Mouse (Mus musculus): ENCODE measurements around the gene Nrg4.

Gene Nrg4

DNA sequence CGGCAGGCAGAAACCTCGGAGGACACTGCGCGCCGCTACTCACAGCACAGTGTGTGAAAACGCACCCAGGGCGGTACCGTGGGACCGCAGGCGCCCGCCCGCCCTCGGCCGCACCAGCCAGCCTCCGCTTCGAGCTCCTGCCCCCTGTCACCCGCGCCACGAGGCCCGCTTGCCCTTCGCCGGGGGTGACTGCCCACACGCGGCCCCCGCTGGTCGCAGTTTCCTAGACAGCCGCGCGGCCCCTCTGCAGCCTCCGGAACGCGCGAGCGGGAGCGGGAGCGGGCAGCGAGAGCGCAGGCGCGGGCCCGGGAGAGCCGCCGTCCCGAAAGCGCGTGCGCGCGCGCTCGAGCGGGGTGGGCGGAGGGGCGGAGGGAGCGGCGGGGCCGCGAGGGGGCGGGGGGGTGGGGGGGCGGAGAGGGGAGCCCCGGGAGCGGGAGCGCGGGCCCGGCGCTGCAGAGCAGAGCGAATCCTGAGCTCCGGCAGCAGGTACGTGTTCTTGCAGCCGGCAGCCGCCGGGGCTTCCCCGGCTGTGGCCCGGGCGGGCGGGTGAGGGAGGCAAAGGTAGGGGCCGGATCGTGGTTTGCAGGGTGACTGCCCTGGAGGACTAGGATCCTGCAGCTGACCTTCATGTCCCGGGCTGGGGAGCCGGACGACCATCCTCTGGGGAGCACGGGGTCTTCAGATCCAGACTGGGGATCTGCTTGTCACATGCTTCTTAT is at the start of gene Nrg4, which contains the start of gene Tmem266:
Nrg4 (minus strand) TSS at position 330 of the 719 bp plus-strand sequence.
Tmem266 (plus strand) TSS at position 399 of the 719 bp plus-strand sequence.
- DNase-seq (ENCODE audit: low read depth, low spot score) = peak; percentile 85

DNA sequence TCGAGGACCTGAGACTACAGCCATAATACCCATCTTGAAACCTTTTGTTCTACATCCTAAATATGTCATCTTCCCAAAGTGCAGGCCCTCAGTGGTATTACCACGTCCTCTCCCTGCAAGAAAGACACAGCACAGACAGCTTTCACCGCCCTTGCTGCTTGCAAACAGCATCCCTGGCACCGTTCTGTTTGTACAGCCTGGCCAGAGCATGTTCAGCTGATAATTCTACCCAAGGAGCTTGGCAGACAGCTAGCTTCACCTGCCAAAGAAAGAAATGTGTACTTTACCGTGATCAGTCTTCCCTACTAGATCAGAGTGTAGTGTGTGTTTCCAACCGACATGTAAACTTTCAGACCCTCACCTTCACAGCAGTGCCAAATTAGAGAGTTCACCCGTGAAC is 45.3 kb upstream of the Nrg4 start:
- DNase-seq (ENCODE audit: low read depth, low spot score) = no peak

- peak; percentile 6 for DNase-seq (ENCODE audit: low read depth, low spot score)
These were observed 41.4 kb upstream of the Nrg4 start for GRCm38 (mm10) chr9:55368011-55368410.

DNA sequence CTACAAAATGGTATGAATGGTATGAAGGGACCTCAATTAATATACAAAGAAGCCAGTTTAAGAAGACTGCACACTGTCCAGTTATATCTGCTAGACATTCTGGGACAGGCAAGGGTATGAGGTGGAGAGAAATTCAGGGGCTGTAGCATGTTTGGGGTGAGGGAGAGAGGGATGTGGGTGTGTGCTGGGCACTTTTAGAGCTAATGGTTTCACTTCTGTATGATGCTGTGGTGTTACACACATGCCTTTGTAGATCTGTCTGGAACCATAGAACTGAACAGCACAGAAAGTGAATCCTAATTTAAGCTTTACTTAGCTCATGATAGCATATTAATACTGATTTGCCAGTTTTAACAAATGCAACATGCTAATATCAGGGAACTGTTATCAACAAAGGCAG is 37.1 kb upstream of the Nrg4 start:
- no peak for DNase-seq (ENCODE audit: low read depth, low spot score)

GRCm38 (mm10) chr9:55361969-55362368 is 35.3 kb upstream of the Nrg4 start:
- no peak for DNase-seq (ENCODE audit: low read depth, low spot score)

DNA sequence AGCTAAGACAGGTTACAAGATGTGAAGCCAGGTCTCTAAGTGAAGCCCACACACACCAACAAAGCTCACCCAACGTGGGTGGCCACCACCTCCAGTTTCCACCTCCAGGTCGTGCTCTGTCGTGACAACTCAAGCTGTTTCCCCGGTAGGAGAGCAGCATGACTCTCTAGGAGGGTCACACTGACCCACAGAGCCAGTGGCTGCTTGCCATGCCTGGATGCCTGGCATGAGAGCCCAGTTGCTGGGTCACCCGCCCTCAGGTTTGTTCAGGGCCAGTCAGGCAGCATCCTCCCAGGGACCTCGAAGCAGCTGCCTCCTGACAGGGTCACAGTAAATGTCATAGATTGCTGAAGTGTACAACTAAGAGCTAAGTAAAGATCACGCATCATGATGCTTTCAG is 34.2 kb upstream of the Nrg4 start:
- no peak for DNase-seq (ENCODE audit: low read depth, low spot score)

GRCm38 (mm10) chr9:55360372-55360771 is 33.7 kb upstream of the Nrg4 start:
- no peak for DNase-seq (ENCODE audit: low read depth, low spot score)

GRCm38 (mm10) chr9:55357164-55357563 is 30.5 kb upstream of the Nrg4 start:
- no peak for DNase-seq (ENCODE audit: low read depth, low spot score)

- peak; percentile 82 for DNase-seq (ENCODE audit: low read depth, low spot score)
These were observed 28.7 kb upstream of the Nrg4 start for GRCm38 (mm10) chr9:55355270-55355834.

DNA sequence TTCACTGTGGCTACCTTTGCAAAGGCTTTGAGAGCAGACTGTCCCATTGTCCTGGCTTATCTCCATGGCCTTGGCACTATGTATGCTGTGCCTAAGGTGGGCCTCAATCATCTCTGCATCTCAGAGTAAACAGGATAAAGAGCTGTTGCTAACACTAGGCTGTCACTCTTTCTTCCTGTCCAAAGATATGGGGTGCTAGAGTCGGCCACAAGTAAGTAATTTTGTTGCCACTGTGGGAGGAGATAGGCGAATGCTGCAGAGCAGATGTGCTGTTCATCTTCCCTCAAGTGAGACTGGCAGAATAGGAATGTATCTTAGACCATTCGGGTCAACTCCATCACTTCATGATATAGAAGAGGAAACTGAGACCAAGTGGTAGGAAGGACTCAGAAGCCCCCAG is 28.0 kb upstream of the Nrg4 start:
- no peak for DNase-seq (ENCODE audit: low read depth, low spot score)

DNA sequence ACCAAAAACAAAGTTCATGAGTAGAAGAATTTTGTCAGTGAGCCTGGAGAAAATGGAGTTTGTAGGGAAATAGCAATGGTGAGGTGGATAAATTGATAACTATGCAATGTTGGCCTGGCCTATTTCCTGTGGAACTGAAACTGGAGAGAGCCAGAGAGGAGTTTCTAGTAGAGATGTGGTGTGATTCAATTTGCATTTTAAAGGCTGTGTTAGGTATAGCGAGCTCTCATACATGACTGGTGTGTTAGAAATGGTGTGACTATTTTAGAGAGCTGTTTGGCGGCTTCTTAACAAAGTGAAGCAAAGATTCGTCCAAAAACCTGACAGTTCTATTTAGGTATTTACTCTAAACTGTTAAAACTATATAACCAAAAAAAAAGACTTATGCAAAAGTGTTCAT is 22.0 kb upstream of the Nrg4 start:
- no peak for DNase-seq (ENCODE audit: low read depth, low spot score)

DNA sequence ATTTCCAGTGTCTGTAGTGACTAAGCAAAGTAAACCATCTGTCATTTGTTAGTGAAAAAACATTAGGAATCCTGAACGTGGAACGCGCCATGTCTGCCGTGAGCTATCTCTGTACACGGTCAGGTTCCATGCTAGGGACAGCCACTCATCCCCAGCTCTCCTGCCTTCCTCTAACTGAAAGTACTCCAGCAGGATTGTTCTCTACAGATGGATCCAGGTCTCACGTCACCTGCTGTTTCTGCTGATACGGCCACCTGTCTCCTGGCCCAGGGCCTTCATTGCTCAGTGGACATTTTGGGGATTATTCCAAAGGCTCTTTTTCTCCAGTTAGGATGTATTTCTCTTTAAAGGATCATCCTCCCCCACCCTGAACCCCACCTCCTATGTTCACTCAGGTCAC is 18.7 kb upstream of the Nrg4 start:
- no peak for DNase-seq (ENCODE audit: low read depth, low spot score)

GRCm38 (mm10) chr9:55344165-55344564 is 17.5 kb upstream of the Nrg4 start:
- no peak for DNase-seq (ENCODE audit: low read depth, low spot score)

GRCm38 (mm10) chr9:55332949-55333348 is 6.3 kb upstream of the Nrg4 start:
- DNase-seq (ENCODE audit: low read depth, low spot score) = no peak

DNA sequence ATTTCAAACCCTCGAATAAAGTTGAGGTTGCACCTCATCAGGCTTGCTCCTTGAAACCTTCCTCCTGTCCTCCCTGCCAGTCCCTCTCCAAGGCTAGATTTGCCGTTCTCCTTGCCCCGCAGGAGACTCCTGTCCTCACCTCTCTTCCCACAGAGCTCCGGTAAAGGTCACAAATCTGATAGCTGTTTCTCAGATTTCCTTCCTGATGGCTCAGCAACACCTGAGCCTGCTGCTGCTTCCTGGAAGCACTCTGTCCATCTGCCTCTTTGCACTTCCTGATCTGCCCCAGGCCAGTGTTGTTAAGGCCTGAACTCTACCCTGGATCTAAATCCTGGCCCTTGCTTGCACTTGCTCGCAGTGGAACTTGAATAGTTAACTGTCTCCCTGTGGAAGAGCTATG is 5.8 kb upstream of the Nrg4 start:
- DNase-seq (ENCODE audit: low read depth, low spot score) = no peak

- DNase-seq (ENCODE audit: low read depth, low spot score) = no peak
These were observed 2.8 kb upstream of the Nrg4 start for GRCm38 (mm10) chr9:55329401-55329800.

DNA sequence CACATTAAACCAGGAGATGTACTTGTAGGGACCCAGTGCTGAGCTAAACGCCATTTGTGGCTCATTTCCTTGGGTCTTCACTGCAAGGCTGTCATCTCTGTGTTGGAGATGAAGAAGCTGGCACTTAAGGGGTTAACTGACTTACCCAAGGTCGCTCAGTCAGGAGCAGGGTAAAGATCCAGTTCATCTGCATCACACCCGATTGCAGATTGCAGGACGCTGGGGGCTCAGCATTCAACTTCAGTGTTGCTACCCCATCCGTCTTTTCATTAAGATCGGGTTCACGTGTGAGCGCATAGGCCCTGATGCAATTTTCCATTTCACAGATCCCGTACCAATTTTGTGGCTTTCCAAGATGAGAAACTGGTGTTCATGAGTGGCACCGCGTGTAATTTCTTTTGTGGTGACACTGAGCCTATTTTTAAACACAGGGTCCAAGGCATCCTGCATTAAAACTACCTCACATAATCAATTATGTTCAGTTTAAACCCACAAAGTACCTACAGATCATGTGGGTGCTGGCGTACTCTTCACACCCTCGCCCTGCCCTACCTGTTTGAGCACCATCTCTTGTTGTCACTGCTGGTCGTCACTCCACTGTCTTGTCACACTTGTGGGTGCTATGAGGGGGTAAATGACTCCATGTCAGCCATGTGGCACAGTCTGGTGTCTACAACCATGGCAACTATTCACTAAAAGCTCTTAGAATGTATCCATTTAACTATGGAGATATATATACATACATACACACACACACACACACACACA is 1.7 kb upstream of the Nrg4 start:
- no peak for DNase-seq (ENCODE audit: low read depth, low spot score)

- peak; percentile 39 for DNase-seq (ENCODE audit: low read depth, low spot score)
These were observed 581 bp upstream of the Nrg4 start for GRCm38 (mm10) chr9:55327234-55327615.

DNA sequence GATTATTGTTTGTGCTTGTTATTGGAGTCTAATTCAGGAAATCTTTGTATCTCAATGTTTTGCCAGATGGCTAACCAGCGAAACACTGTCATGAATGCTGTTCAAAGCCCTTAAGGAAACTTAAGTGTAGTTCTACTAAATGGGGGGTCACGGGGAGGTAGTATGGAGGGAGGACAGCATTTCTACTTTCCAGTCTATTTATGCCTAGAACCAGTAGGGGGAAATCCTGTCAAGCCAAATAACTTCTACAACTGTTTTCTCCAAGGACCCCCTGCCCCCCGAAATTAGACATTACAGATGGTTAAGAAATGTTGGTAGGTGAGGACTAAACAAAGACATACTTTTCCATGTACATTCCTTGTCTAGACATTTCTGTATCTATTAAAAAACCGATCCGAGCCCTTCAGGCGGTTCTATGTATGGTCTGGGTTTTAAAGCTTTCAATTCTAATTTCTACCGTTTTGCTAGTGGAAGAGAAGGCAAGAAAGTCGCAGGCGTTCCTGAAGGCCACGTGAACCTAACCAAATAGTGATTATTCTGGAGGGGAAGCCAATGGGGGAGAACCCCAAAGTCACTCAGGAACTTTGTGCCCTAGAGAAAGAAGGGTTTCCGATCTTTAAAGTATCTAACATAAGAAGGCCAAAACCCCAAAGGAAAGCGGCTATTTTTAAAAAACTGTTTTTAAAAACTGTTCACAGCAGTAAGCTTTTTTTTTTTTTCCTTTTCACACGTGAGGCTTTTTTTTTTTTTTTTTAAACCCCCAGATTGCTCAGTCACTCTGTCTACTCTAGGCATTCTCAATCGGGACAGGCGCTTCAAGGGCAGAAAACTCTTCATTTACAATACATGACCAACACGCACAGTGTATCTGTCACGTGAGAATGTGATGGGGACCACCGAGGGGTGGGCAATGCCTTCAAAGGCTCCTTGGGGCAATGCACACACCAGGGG is 805 bp downstream of the Nrg4 start:
- no peak for DNase-seq (ENCODE audit: low read depth, low spot score)

GRCm38 (mm10) chr9:55325061-55325460 is 1.6 kb downstream of the Nrg4 start:
- peak; percentile 26 for DNase-seq (ENCODE audit: low read depth, low spot score)

DNA sequence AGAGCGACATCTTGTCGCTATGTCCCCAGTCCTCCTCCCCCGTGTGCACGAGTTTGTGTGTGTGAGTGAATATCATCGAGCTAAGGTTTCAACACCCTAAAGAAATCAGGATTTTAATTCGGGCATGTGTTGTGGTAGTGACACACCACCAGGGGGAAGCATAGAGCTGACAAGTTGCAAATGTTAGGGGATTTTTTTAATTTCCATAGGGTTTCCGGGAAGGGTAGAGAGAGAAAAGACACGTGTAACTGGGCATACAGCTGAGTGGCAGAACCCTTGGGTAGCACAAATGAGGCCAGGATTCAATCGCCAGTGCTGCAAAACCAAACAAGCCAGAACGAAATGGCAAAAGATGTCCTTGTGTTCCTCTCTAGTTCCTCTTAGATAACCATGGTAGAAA is 2.1 kb downstream of the Nrg4 start:
- DNase-seq (ENCODE audit: low read depth, low spot score) = no peak

GRCm38 (mm10) chr9:55324085-55324484 is 2.6 kb downstream of the Nrg4 start:
- no peak for DNase-seq (ENCODE audit: low read depth, low spot score)
